Mouse (Mus musculus) stomach, postnatal 0 days (tissue): ENCODE data around the gene Masp1. TPM values are rescaled to one million over a fixed set of nuclear protein-coding genes. Genes with fewer than 3 reads are reported as not detected.
A peak's percentile ranks its signal among the peaks of the same experiment; 100 is the strongest.

Experiments
- ATAC-seq: fragments of 200-750 bp; cut with Nextera tagmentation; 2 replicates; pipeline ENCODE4 v1.8.0; 2017; ENCODE audit not compliant: low FRiP score, low TSS enrichment
- DNase-seq: peaks from one replicate; pipeline ENCODE4 v3.0.0-alpha.2; 2016; ENCODE audit warnings: low spot score
- H3K27ac ChIP-seq: fragments of 300-500 bp; sonication (generic); replicated peaks from 2 replicates; pipeline ENCODE4 v1.5.1; 2014; ENCODE audit warnings: mild to moderate bottlenecking, control low read depth
- H3K27me3 ChIP-seq: fragments of 300-500 bp; sonication (generic); 2 replicates; pipeline ENCODE4 v1.6.1; 2014; ENCODE audit warnings: low read length; ENCODE audit not compliant: control insufficient read depth, insufficient read depth
- H3K36me3 ChIP-seq: fragments of 300-500 bp; sonication (generic); 2 replicates; pipeline ENCODE4 v1.6.1; 2014; ENCODE audit warnings: low read length, mixed read lengths; ENCODE audit not compliant: control insufficient read depth, insufficient read depth
- H3K4me1 ChIP-seq: fragments of 300-500 bp; sonication (generic); replicated peaks from 2 replicates; pipeline ENCODE4 v1.6.1; 2014; ENCODE audit warnings: antibody characterized with exemption; ENCODE audit not compliant: control insufficient read depth, insufficient read depth
- H3K4me2 ChIP-seq: fragments of 300-500 bp; sonication (generic); replicated peaks from 2 replicates; pipeline ENCODE4 v1.6.1; 2014; ENCODE audit warnings: low read depth, mild to moderate bottlenecking, control low read depth, moderate library complexity
- H3K4me3 ChIP-seq: fragments of 300-500 bp; sonication (generic); 2 replicates; pipeline ENCODE4 v1.5.1; 2014; ENCODE audit warnings: low read depth, low read length, control low read depth
- H3K9ac ChIP-seq: fragments of 300-500 bp; sonication (generic); 2 replicates; pipeline ENCODE4 v1.6.1; 2014; ENCODE audit warnings: mild to moderate bottlenecking, low read length, control low read depth, mixed read lengths
- H3K9me3 ChIP-seq: fragments of 300-500 bp; sonication (generic); 2 replicates; pipeline ENCODE4 v1.6.1; 2016; ENCODE audit warnings: low read length; ENCODE audit not compliant: control insufficient read depth
- CTCF ChIP-seq: IDR thresholded peaks from 2 replicates; pipeline ENCODE4 v1.5.1; 2016; ENCODE audit warnings: antibody characterized with exemption, low read depth, mild to moderate bottlenecking, moderate library complexity
- EP300 ChIP-seq: optimal IDR thresholded peaks from 2 replicates; pipeline ENCODE3; 2016; ENCODE audit warnings: antibody characterized with exemption
- WGBS: fragments of 180-500 bp; shearing (Covaris S2); extraction: QIAGEN DNeasy Blood & Tissue Kit; methylation state at CpG from one replicate; pipeline ENCODE4 v1.1.7; 2014; 5-methylcytosine and 5-hydroxymethylcytosine counted together
- polyA plus RNA-seq: library from polyadenylated mRNA; unstranded; fragments of >200 nt; fragmentation: Nextera tagmentation; extraction: Ambion mirVana; gene quantifications from 2 replicates; pipeline ENCODE4 v1.2.1, GENCODE M21; 2015

Masp1 gene
- polyA plus RNA-seq: 0.46 and 0.68 TPM in 2 replicates

DNA sequence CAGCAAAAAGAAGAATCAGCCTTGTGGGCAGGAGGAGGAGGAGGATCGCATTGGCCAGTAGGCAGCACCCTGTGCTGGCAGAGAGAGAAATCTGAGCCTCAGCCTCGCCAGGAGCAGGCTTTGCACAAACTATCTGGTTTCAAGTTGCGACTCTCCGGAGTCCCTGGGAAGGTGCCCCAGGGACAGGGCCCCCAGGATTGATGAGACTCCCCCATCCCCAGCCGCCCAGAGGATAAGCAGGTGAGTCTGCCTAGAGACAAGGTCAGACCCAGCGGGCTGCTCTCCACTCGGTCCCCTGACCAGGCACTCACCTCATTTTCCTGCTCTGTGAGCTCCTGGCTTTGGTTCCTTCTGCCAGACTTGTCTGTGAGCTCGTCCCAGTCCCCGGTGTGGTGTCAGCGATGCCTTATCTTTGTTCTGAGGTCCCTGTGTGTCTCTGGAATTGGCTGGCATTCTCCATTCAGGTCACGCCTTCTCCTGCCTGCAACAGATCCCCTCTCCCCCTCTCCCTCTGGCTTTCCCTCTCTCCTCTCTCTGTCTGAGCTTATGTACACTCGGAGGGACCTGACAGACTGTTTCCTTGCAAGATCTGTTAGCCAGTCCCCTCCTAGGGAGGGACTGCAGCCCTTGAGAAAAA lies at the start of gene Masp1, which contains the start of gene Rtp4:
TSS of gene Masp1 (minus strand) at position 581 of the 637 bp plus-strand sequence.
TSS of gene Rtp4 (plus strand) at position 57 of the 637 bp plus-strand sequence.
- WGBS: 8% methylated on average over 12 of the region's 12 CpGs
- Histone ChIP-seq H3K27me3 (no peaks in the 10 kb centered on the region), H3K9me3 (no peaks in the 10 kb centered on the region), H3K4me1 (no peaks in the 10 kb centered on the region), H3K27ac (no peak within 1 kb of the TSS), H3K4me2 (peak within 1 kb of the TSS; percentile 45), H3K4me3 (no peak within 1 kb of the TSS), H3K36me3 (no peaks in the 10 kb centered on the region), H3K9ac (no peak within 1 kb of the TSS)
- TF ChIP-seq CTCF (no peak), EP300 (no peak)
- ATAC-seq (0 out of 2 replicates have a peak, but pooled peaks have one; percentile 40), DNase-seq (no peak)

GRCm38 (mm10) chr16:23568369-23568958 lies 47.8 kb upstream of the Masp1 start:
- DNase-seq (no peak), ATAC-seq (no peak)
- Histone ChIP-seq H3K9me3 (no peaks in the 10 kb centered on the region), H3K4me1 (no peaks in the 10 kb centered on the region), H3K4me3 (no peak overlapping the region), H3K9ac (no peak overlapping the region), H3K36me3 (no peaks in the 10 kb centered on the region), H3K27me3 (no peaks in the 10 kb centered on the region), H3K27ac (no peak overlapping the region), H3K4me2 (no peak overlapping the region)
- WGBS: 55% methylated on average over 4 of the region's 4 CpGs
- no peak for TF ChIP-seq CTCF
- no peak for TF ChIP-seq EP300

GRCm38 (mm10) chr16:23557669-23558068 lies 37.1 kb upstream of the Masp1 start:
- Histone ChIP-seq H3K27ac (no peak overlapping the region), H3K36me3 (no peaks in the 10 kb centered on the region), H3K4me2 (no peak overlapping the region), H3K9me3 (no peaks in the 10 kb centered on the region), H3K27me3 (no peaks in the 10 kb centered on the region), H3K9ac (no peak overlapping the region), H3K4me3 (no peak overlapping the region), H3K4me1 (no peaks in the 10 kb centered on the region)
- DNase-seq (no peak), ATAC-seq (no peak)
- 67% methylated on average over 2 of the region's 2 CpGs for WGBS
- TF ChIP-seq EP300 (no peak), CTCF (no peak)

DNA sequence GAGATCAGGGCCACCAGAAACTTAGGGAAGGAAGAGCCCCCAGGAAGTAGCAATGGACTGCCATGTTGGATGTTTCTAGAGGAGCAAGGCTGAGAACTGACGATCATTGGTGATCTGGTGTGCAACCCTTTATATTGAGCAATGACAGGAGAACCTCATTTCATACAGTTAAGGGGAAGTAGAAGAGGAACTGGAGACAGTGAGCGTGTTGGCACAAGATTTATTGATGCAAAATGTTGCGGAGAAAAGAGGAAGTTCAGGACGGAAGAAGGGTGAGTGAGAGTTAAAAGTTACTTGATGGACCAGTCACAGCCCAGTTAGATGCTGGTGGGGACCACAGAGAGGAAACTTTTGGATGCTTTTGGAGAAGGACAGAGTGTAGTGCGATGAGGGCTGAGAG lies 36.6 kb upstream of the Masp1 start:
- Histone ChIP-seq H3K4me2 (no peak overlapping the region), H3K9ac (no peak overlapping the region), H3K36me3 (no peaks in the 10 kb centered on the region), H3K4me3 (no peak overlapping the region), H3K9me3 (no peaks in the 10 kb centered on the region), H3K27me3 (no peaks in the 10 kb centered on the region), H3K4me1 (no peaks in the 10 kb centered on the region), H3K27ac (no peak overlapping the region)
- no peak for DNase-seq
- ATAC-seq: no peak
- TF ChIP-seq CTCF (no peak), EP300 (no peak)
- WGBS: 83% methylated on average over 5 of the region's 5 CpGs

- Histone ChIP-seq H3K4me2 (no peak overlapping the region), H3K9me3 (no peaks in the 10 kb centered on the region), H3K36me3 (no peaks in the 10 kb centered on the region), H3K27ac (no peak overlapping the region), H3K27me3 (no peaks in the 10 kb centered on the region), H3K9ac (no peak overlapping the region), H3K4me1 (no peaks in the 10 kb centered on the region), H3K4me3 (no peak overlapping the region)
- DNase-seq (no peak), ATAC-seq (no peak)
- 82% methylated on average over 5 of the region's 5 CpGs for WGBS
- no peak for TF ChIP-seq CTCF
- TF ChIP-seq EP300: no peak
Measured at GRCm38 (mm10) chr16:23554673-23555072, 34.1 kb upstream of the Masp1 start.

DNA sequence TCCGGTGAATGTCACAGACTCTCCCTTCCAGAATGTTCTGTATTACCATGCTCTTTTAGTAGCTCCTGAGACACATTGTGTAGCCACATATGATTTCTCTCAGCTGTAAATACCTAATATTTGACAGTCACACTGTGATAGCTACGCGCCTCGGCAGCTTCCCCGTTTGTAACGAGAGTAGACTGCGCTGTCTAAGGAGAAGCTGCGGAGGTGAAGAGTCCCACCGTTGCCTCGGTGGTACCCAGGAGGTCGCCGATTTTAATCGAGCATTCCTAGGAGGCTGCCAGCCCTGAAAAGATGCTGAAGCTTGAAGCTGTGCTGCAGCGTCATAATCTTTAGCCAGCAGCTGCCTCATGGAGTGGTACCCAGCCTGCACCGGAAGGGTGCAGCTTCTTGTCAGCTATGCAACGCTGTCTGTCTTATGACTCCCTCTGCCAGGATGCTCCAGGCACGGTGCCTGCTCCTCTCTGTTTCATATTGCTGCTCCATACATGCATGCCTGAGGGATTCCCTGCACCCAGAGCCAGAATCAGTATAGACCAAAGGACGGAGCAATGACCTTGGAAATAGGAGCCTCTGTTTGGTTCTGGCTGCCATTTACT lies 30.5 kb upstream of the Masp1 start:
- Histone ChIP-seq H3K27me3 (no peaks in the 10 kb centered on the region), H3K36me3 (no peaks in the 10 kb centered on the region), H3K4me3 (no peak overlapping the region), H3K27ac (no peak overlapping the region), H3K9me3 (no peaks in the 10 kb centered on the region), H3K4me2 (no peak overlapping the region), H3K9ac (no peak overlapping the region), H3K4me1 (no peaks in the 10 kb centered on the region)
- 84% methylated on average over 18 of the region's 18 CpGs for WGBS
- TF ChIP-seq EP300: no peak
- no peak for TF ChIP-seq CTCF
- ATAC-seq (no peak), DNase-seq (no peak)
